Mouse (Mus musculus) embryonic facial prominence, embryonic 14.5 days (tissue): ENCODE data around the gene Spsb4. TPM values are rescaled to one million over a fixed set of nuclear protein-coding genes. Genes with fewer than 3 reads are reported as not detected.

ENCODE experiments used
- ATAC-seq: fragments of 200-750 bp; cut with Nextera tagmentation; 2 replicates; pipeline ENCODE4 v1.8.0; 2017; ENCODE audit warnings: low read depth, moderate number of reproducible peaks, moderate TSS enrichment
- DNase-seq: peaks from one replicate; pipeline ENCODE4 v3.0.0-alpha.2; 2015; ENCODE audit warnings: low spot score
- H3K27ac ChIP-seq: fragments of 300-500 bp; sonication (generic); replicated peaks from 2 replicates; pipeline ENCODE4 v1.5.1; 2014; ENCODE audit warnings: low read depth, mild to moderate bottlenecking, low read length, moderate library complexity
- H3K27me3 ChIP-seq: fragments of 300-500 bp; sonication (generic); replicated peaks from 2 replicates; pipeline ENCODE4 v1.6.1; 2014; ENCODE audit warnings: low read length; ENCODE audit not compliant: control insufficient read depth, insufficient read depth
- H3K36me3 ChIP-seq: fragments of 300-500 bp; sonication (generic); 2 replicates; pipeline ENCODE4 v1.6.1; 2014; ENCODE audit warnings: low read length, mixed read lengths; ENCODE audit not compliant: control insufficient read depth, insufficient read depth
- H3K4me1 ChIP-seq: fragments of 300-500 bp; sonication (generic); 2 replicates; pipeline ENCODE4 v1.6.1; 2014; ENCODE audit warnings: antibody characterized with exemption, low read length; ENCODE audit not compliant: control insufficient read depth, insufficient read depth
- H3K4me2 ChIP-seq: fragments of 300-500 bp; sonication (generic); 2 replicates; pipeline ENCODE4 v1.6.1; 2014; ENCODE audit warnings: low read depth, mild to moderate bottlenecking, low read length, moderate library complexity, mixed read lengths
- H3K4me3 ChIP-seq: fragments of 300-500 bp; sonication (generic); 2 replicates; pipeline ENCODE4 v1.5.1; 2014; ENCODE audit warnings: low read depth, mild to moderate bottlenecking, low read length
- H3K9ac ChIP-seq: fragments of 300-500 bp; sonication (generic); 2 replicates; pipeline ENCODE4 v1.6.1; 2014; ENCODE audit warnings: low read depth, mild to moderate bottlenecking, low read length, moderate library complexity, mixed read lengths
- H3K9me3 ChIP-seq: fragments of 300-500 bp; sonication (generic); 2 replicates; pipeline ENCODE4 v1.6.1; 2016; ENCODE audit warnings: low read length; ENCODE audit not compliant: control insufficient read depth
- WGBS: fragments of 180-500 bp; shearing (Covaris S2); extraction: QIAGEN DNeasy Blood & Tissue Kit; methylation state at CpG from one replicate; pipeline ENCODE4 v1.1.7; 2014; 5-methylcytosine and 5-hydroxymethylcytosine counted together
- polyA plus RNA-seq: library from polyadenylated mRNA; unstranded; fragments of >200 nt; fragmentation: Nextera tagmentation; extraction: Ambion mirVana; gene quantifications from 2 replicates; pipeline ENCODE4 v1.2.1, GENCODE M21; 2014

Spsb4 gene
- polyA plus RNA-seq, 1 experiment from 2014 or later = 12.6 TPM

- Histone ChIP-seq H3K4me3 (no peak overlapping the region), H3K36me3 (no peaks in the 10 kb centered on the region), H3K4me2 (no peak overlapping the region), H3K27ac (no peak overlapping the region), H3K9me3 (no peaks in the 10 kb centered on the region), H3K9ac (no peak overlapping the region), H3K27me3 (peaks cover 5% of the 10 kb centered on the region; the same call in 1 of the 2 replicates), H3K4me1 (peaks cover 3% of the 10 kb centered on the region; the same call in 1 of the 2 replicates)
- ATAC-seq (no peak), DNase-seq (no peak)
- 83% methylated on average over 5 of the region's 5 CpGs for WGBS
Observed at GRCm38 (mm10) chr9:97022371-97022770, 3.7 kb upstream of the Spsb4 start.

- no peak for DNase-seq
- H3K9me3 ChIP-seq = no peaks in the 10 kb centered on the region
- 79% methylated on average over 8 of the region's 8 CpGs for WGBS
- H3K27ac ChIP-seq = no peak overlapping the region
- H3K4me3 ChIP-seq = no peak overlapping the region
- no peak overlapping the region for H3K9ac ChIP-seq
- peaks cover 15% of the 10 kb centered on the region for H3K27me3 ChIP-seq
- H3K4me2 ChIP-seq = no peak overlapping the region
- no peak for ATAC-seq
- H3K4me1 ChIP-seq = peaks cover 14% of the 10 kb centered on the region
- H3K36me3 ChIP-seq = no peaks in the 10 kb centered on the region
Observed at GRCm38 (mm10) chr9:97020152-97020551, 1.5 kb upstream of the Spsb4 start.

- Histone ChIP-seq H3K4me2 (no peak overlapping the region), H3K27ac (no peak overlapping the region), H3K27me3 (peaks cover 15% of the 10 kb centered on the region), H3K4me1 (peaks cover 14% of the 10 kb centered on the region), H3K9ac (no peak overlapping the region), H3K4me3 (no peak overlapping the region), H3K9me3 (no peaks in the 10 kb centered on the region), H3K36me3 (no peaks in the 10 kb centered on the region)
- no peak for ATAC-seq
- no peak for DNase-seq
- 66% methylated on average over 2 of the region's 2 CpGs for WGBS
Observed at GRCm38 (mm10) chr9:97019686-97020085, 1.0 kb upstream of the Spsb4 start.

- H3K36me3 ChIP-seq = no peaks in the 10 kb centered on the region
- H3K27me3 ChIP-seq = peaks cover 15% of the 10 kb centered on the region
- DNase-seq = no peak
- H3K9me3 ChIP-seq = no peaks in the 10 kb centered on the region
- ATAC-seq = no peak; the same call in 1 of the 2 replicates
- H3K4me3 ChIP-seq = peak overlapping the region; percentile 72
- H3K9ac ChIP-seq = peak overlapping the region; percentile 77
- 0% methylated on average over 11 of the region's 11 CpGs for WGBS
- no peak overlapping the region for H3K27ac ChIP-seq
- H3K4me2 ChIP-seq = peak overlapping the region; percentile 99
- peaks cover 14% of the 10 kb centered on the region for H3K4me1 ChIP-seq
Observed at GRCm38 (mm10) chr9:97019231-97019630, 588 bp upstream of the Spsb4 start.

GRCm38 (mm10) chr9:97017811-97018641, 617 bp downstream of the Spsb4 start:
- H3K9ac ChIP-seq = peak overlapping the region; percentile 77
- under 1% methylated on average over 46 of the region's 62 CpGs for WGBS
- H3K27ac ChIP-seq = peak overlapping the region; percentile 81
- ATAC-seq (peak; percentile 63), DNase-seq (peak; percentile 89)
- peak overlapping the region; percentile 99 for H3K4me2 ChIP-seq
- H3K27me3 ChIP-seq = peaks cover 15% of the 10 kb centered on the region
- H3K36me3 ChIP-seq = no peaks in the 10 kb centered on the region
- peak overlapping the region; percentile 72 for H3K4me3 ChIP-seq
- no peaks in the 10 kb centered on the region for H3K9me3 ChIP-seq
- H3K4me1 ChIP-seq = peaks cover 18% of the 10 kb centered on the region

- Histone ChIP-seq H3K4me1 (peaks cover 21% of the 10 kb centered on the region), H3K36me3 (no peaks in the 10 kb centered on the region), H3K27ac (no peak overlapping the region)
Observed at GRCm38 (mm10) chr9:97017121-97017810, 1.4 kb downstream of the Spsb4 start.

GRCm38 (mm10) chr9:97015751-97016150, 2.9 kb downstream of the Spsb4 start:
- peaks cover 21% of the 10 kb centered on the region for H3K4me1 ChIP-seq
- ATAC-seq = no peak
- H3K4me3 ChIP-seq = no peak overlapping the region
- H3K4me2 ChIP-seq = peak overlapping the region; percentile 17; the same call in 1 of the 2 replicates
- H3K9me3 ChIP-seq = no peaks in the 10 kb centered on the region
- H3K36me3 ChIP-seq = no peaks in the 10 kb centered on the region
- no peak overlapping the region for H3K27ac ChIP-seq
- peak; percentile 75 for DNase-seq
- H3K27me3 ChIP-seq = peaks cover 15% of the 10 kb centered on the region
- WGBS = 23% methylated on average over 6 of the region's 6 CpGs
- no peak overlapping the region for H3K9ac ChIP-seq

More at GRCm38 (mm10) chr9:97017121-97017810, 1.4 kb downstream of the Spsb4 start:
- DNase-seq = no peak
- Histone ChIP-seq H3K4me2 (peak overlapping the region; percentile 99), H3K9ac (peak overlapping the region; percentile 77), H3K27me3 (peaks cover 15% of the 10 kb centered on the region), H3K4me3 (peak overlapping the region; percentile 72), H3K9me3 (no peaks in the 10 kb centered on the region)
- ATAC-seq = no peak
- under 1% methylated on average over 34 of the region's 34 CpGs for WGBS

GRCm38 (mm10) chr9:97013698-97014097, 4.9 kb downstream of the Spsb4 start:
- peaks cover 11% of the 10 kb centered on the region for H3K27me3 ChIP-seq
- H3K36me3 ChIP-seq = no peaks in the 10 kb centered on the region
- WGBS = 78% methylated on average over 9 of the region's 9 CpGs
- no peak overlapping the region for H3K9ac ChIP-seq
- H3K9me3 ChIP-seq = peaks cover 10% of the 10 kb centered on the region; the same call in 1 of the 2 replicates
- H3K4me1 ChIP-seq = peaks cover 18% of the 10 kb centered on the region
- no peak for ATAC-seq
- no peak overlapping the region for H3K4me2 ChIP-seq
- H3K4me3 ChIP-seq = no peak overlapping the region
- no peak for DNase-seq
- no peak overlapping the region for H3K27ac ChIP-seq
